ENCODE assay signal across 10 mouse cellular contexts in genomic region chr19:44300520-44300919, GRCm38 (mm10). TPM values are rescaled to one million over a fixed set of nuclear protein-coding genes. Genes with fewer than 3 reads are reported as not detected.
DNase-seq lines count a peak whose midpoint lies in the region; ATAC-seq and TF ChIP-seq lines count a peak whose summit lies in the region.
"Had no signal": no experiment of that assay in that cellular context is flagged by ENCODE, and none has a peak within 500 bp of the region (broad histone marks: within the 10 kb centered on the region; RNA-seq: fewer than 3 reads in every experiment).

No protein-coding gene starts in this region.

- H3K36me3 ChIP-seq in testis, adult 2 months (ENCODE audit: control insufficient read depth, insufficient read depth, low read length) = no peaks in the 10 kb centered on the region
- H3K36me3 ChIP-seq in hindbrain, embryonic 11.5 days (ENCODE audit: control insufficient read depth, insufficient read depth, low read length) = peaks cover 52% of the 10 kb centered on the region
- H3K36me3 ChIP-seq in liver, embryonic 16.5 days (ENCODE audit: control insufficient read depth, insufficient read depth) = peaks cover 55% of the 10 kb centered on the region
- H3K36me3 ChIP-seq in kidney, embryonic 14.5 days (ENCODE audit: control insufficient read depth, insufficient read depth, low read length) = peaks cover 98% of the 10 kb centered on the region

- ATAC-seq in hindbrain, embryonic 11.5 days (ENCODE audit: low FRiP score) = no peak
- ATAC-seq in liver, embryonic 16.5 days (ENCODE audit: low read depth) = no peak
- no peak for ATAC-seq in kidney, embryonic 14.5 days (ENCODE audit: low FRiP score, low TSS enrichment)

- H3K9me3 ChIP-seq in hindbrain, embryonic 11.5 days (ENCODE audit: control insufficient read depth, low read length) = no peaks in the 10 kb centered on the region
- H3K9me3 ChIP-seq in liver, embryonic 16.5 days (replicated peaks; ENCODE audit: control insufficient read depth, low read length) = no peaks in the 10 kb centered on the region
- no peaks in the 10 kb centered on the region for H3K9me3 ChIP-seq in kidney, embryonic 14.5 days (ENCODE audit: control insufficient read depth, low read length)

- no peak for TF ChIP-seq CTCF in testis, adult 2 months (IDR thresholded peaks at IDR 0.05; ENCODE audit: control insufficient read depth, insufficient read depth, insufficient replicate concordance, low read depth, low read length)

- intact Hi-C loops in heart, postnatal 10 days (cut with DNase I) = no loop called here

- H3K9ac ChIP-seq in hindbrain, embryonic 11.5 days (ENCODE audit: low read depth, low read length) = no peak overlapping the region
- peak overlapping the region; percentile 33; the same call in 1 of the 2 replicates for H3K9ac ChIP-seq in liver, embryonic 16.5 days (ENCODE audit: low read depth, low read length)
- H3K9ac ChIP-seq in kidney, embryonic 14.5 days (ENCODE audit: low read depth, low read length) = no peak overlapping the region

- whole genome bisulfite sequencing in hindbrain, embryonic 11.5 days = 86% methylated on average over 7 of the region's 7 CpGs
- 54% methylated on average over 7 of the region's 7 CpGs for WGBS in liver, embryonic 16.5 days (ENCODE audit: insufficient replicate concordance)
- WGBS in kidney, embryonic 14.5 days = 81% methylated on average over 7 of the region's 7 CpGs

- no peak for TF ChIP-seq POLR2A in testis, adult 2 months (IDR thresholded peaks at IDR 0.05; ENCODE audit: control insufficient read depth, low read depth, low read length)

- no peak overlapping the region for H3K4me3 ChIP-seq in testis, adult 2 months (ENCODE audit: control insufficient read depth, low read depth, low read length)
- H3K4me3 ChIP-seq in hindbrain, embryonic 11.5 days (ENCODE audit: low read depth, low read length) = no peak overlapping the region
- H3K4me3 ChIP-seq in liver, embryonic 16.5 days (ENCODE audit: low read depth, low read length) = no peak overlapping the region
- H3K4me3 ChIP-seq in kidney, embryonic 14.5 days (ENCODE audit: low read length) = no peak overlapping the region

- H3K4me2 ChIP-seq in hindbrain, embryonic 11.5 days (replicated peaks; ENCODE audit: low read depth, low read length) = 0 out of 2 replicates have a peak overlapping the region, but pooled peaks have one; percentile 5
- 0 out of 2 replicates have a peak overlapping the region, but pooled peaks have one; percentile 48 for H3K4me2 ChIP-seq in liver, embryonic 16.5 days (ENCODE audit: low read depth, low read length)
- H3K4me2 ChIP-seq in kidney, embryonic 14.5 days (replicated peaks; ENCODE audit: low read depth, low read length) = no peak overlapping the region

- DNase-seq in testis, postnatal 10 days (ENCODE audit: low spot score) = no peak
- DNase-seq in hindbrain, embryonic 11.5 days (ENCODE audit: low spot score) = no peak
- DNase-seq in urinary bladder, postnatal 25 days (ENCODE audit: low spot score) = no peak
- no peak for DNase-seq in layer of hippocampus, adult 11-12 months (ENCODE audit: low spot score)
- no peak for DNase-seq in heart, postnatal 10 days
- DNase-seq: kidney, adult 8-10 months had no signal

- no peaks in the 10 kb centered on the region for H3K4me1 ChIP-seq in testis, adult 2 months (ENCODE audit: control insufficient read depth, insufficient read depth, low read length)
- H3K4me1 ChIP-seq in hindbrain, embryonic 11.5 days (replicated peaks; ENCODE audit: control insufficient read depth, insufficient read depth, low read length) = peaks cover 23% of the 10 kb centered on the region
- peaks cover 68% of the 10 kb centered on the region for H3K4me1 ChIP-seq in liver, embryonic 16.5 days (ENCODE audit: control insufficient read depth, low read depth, low read length)
- H3K4me1 ChIP-seq in kidney, embryonic 14.5 days (ENCODE audit: control insufficient read depth, insufficient read depth, low read length) = peaks cover 53% of the 10 kb centered on the region

- H3K27ac ChIP-seq in testis, adult 2 months (ENCODE audit: control insufficient read depth, insufficient read depth, low read depth, low read length) = peak overlapping the region; percentile 29; the same call in 1 of the 2 replicates
- H3K27ac ChIP-seq in hindbrain, embryonic 11.5 days (ENCODE audit: low read depth, low read length) = no peak overlapping the region
- peak overlapping the region; percentile 72 for H3K27ac ChIP-seq in liver, embryonic 16.5 days (ENCODE audit: low read length)
- no peak overlapping the region for H3K27ac ChIP-seq in kidney, embryonic 14.5 days (ENCODE audit: low read depth, low read length)

- no peaks in the 10 kb centered on the region for H3K27me3 ChIP-seq in testis, adult 2 months (ENCODE audit: control insufficient read depth, insufficient read depth, low read length)
- no peaks in the 10 kb centered on the region for H3K27me3 ChIP-seq in hindbrain, embryonic 11.5 days (ENCODE audit: control insufficient read depth, insufficient read depth, low read length)
- H3K27me3 ChIP-seq in liver, embryonic 16.5 days (ENCODE audit: control insufficient read depth, insufficient read depth, low read depth, low read length) = no peaks in the 10 kb centered on the region
- H3K27me3 ChIP-seq in kidney, embryonic 14.5 days (ENCODE audit: control insufficient read depth, insufficient read depth, low read length) = no peaks in the 10 kb centered on the region

RNA-seq across cellular contexts. Expression of gene Scd2, which starts 7.0 kb away (rescaled TPM):
- 60.9 and 71.6 TPM in 2 replicates for polyA plus RNA-seq in testis, adult 2 months (2012; rRNA removed)
- 314 and 349 TPM in 2 replicates for polyA plus RNA-seq in hindbrain, embryonic 11.5 days (2014; fragmentation: Nextera tagmentation; extraction: Ambion mirVana)
- 131 and 147 TPM in 2 replicates for polyA plus RNA-seq in liver, embryonic 16.5 days (2015; fragmentation: Nextera tagmentation; extraction: Ambion mirVana)
- 103 and 205 TPM in 2 replicates for polyA plus RNA-seq in kidney, embryonic 14.5 days (2014; fragmentation: Nextera tagmentation; extraction: Ambion mirVana)
- 10 to 100 TPM; 30.3 to 34.6 TPM for total RNA-seq in heart, postnatal 10 days (2021)

RNA-seq across cellular contexts. Expression of gene Scd4, which starts 32.4 kb away (rescaled TPM):
- 0.22 and 0.37 TPM in 2 replicates for polyA plus RNA-seq in testis, adult 2 months (2012; rRNA removed)
- 0.06 TPM in 1 of 2 replicates, not detected in the other for polyA plus RNA-seq in hindbrain, embryonic 11.5 days (2014; fragmentation: Nextera tagmentation; extraction: Ambion mirVana)
- 0.04 and 0.07 TPM in 2 replicates for polyA plus RNA-seq in liver, embryonic 16.5 days (2015; fragmentation: Nextera tagmentation; extraction: Ambion mirVana)
- polyA plus RNA-seq in kidney, embryonic 14.5 days (2014; fragmentation: Nextera tagmentation; extraction: Ambion mirVana) = 0.11 TPM in 1 of 2 replicates, not detected in the other
- 10 to 100 TPM; 44.0 to 67.2 TPM for total RNA-seq in heart, postnatal 10 days (2021)
- total RNA-seq: granulocyte monocyte progenitor cell, adult 5-6 weeks had no signal

Comparison
In these comparisons a context has a peak if more than half of its experiments do, and no peak if none do; other contexts are left out.
1. H3K27ac ChIP-seq: peak in testis, adult 2 months (single experiment) and liver, embryonic 16.5 days (single experiment); none in hindbrain, embryonic 11.5 days (single experiment) and kidney, embryonic 14.5 days (single experiment).